Mouse (Mus musculus) adipocyte (in vitro differentiated cells): ENCODE data around the gene Galns.

Experiments used
- DNase-seq: peaks from one replicate; pipeline ENCODE4 v3.0.0-alpha.2; 2016; ENCODE audit warnings: low spot score

Gene Galns

DNA sequence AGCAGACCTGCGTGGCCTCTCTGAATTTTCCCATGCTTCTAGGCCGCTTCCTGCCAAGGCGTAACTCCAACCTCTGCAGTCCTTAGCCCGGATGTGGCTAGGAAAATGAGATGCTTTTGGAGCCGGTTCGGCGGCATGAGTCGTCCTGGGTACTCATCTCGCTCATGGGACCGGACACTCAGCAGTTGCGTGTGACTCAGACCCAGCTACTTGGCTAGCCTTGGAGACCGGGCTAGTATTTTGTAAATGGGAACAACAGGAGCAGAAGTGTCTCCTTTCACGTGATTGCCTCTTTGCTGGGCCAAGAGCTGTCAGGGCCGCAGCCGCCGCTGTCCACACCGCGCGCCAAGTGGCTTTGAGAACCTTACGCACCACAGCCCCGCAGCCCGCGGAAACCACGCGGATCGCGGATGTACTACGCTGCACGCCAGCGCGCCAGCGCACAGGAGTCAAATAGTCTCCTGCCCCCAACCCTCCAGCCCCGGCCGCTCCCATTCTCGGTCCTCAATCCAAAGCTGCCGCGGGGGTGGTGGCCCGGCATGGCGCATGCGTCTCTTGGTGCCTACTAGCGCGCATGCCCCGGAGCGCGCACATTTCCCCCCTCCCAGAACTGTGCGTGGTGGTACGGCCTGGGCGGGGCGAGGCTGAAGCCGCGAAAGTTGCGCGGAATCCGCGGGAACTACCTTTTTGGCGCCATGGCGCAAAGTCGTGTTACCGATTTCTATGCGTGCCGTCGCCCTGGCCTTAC is 43.7 kb downstream of the Galns start, which contains the start of gene Cdt1:
Gene Cdt1 (plus strand): TSS at position 655 of the 748 bp plus-strand sequence.
- peak; percentile 95 for DNase-seq

DNA sequence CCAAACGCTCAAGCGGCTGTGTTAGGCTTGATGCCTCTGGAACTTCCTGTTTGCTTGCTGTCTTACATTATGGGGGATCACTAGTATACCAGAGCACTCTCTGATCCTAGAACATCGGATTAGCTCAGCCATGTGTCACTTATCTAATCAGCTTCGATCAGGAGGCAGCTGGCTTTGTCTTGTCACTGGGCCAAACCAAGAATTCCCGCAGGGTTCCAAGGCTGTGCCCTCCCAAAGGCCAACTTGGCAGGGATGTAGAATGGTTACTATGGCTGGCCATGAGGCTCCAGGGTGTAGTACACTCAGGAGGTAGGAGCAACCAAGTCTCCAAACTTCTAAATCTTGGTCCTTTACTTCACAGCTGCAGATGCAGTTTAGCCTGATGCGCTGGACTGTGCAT is 44.5 kb downstream of the Galns start:
- peak; percentile 56 for DNase-seq

GRCm38 (mm10) chr8:122564363-122565352 is 46.6 kb downstream of the Galns start:
- DNase-seq: no peak

- DNase-seq: peak; percentile 78
These were observed 50.1 kb downstream of the Galns start for GRCm38 (mm10) chr8:122561199-122561598.

- peak; percentile 56 for DNase-seq
These were observed 52.5 kb downstream of the Galns start for GRCm38 (mm10) chr8:122558671-122559349.

- no peak for DNase-seq
These were observed 53.8 kb downstream of the Galns start for GRCm38 (mm10) chr8:122557248-122558038.

GRCm38 (mm10) chr8:122556030-122557009 is 54.9 kb downstream of the Galns start:
- peak; percentile 99 for DNase-seq

- DNase-seq: peak; percentile 48
These were observed 56.5 kb downstream of the Galns start for GRCm38 (mm10) chr8:122554786-122555185.

DNA sequence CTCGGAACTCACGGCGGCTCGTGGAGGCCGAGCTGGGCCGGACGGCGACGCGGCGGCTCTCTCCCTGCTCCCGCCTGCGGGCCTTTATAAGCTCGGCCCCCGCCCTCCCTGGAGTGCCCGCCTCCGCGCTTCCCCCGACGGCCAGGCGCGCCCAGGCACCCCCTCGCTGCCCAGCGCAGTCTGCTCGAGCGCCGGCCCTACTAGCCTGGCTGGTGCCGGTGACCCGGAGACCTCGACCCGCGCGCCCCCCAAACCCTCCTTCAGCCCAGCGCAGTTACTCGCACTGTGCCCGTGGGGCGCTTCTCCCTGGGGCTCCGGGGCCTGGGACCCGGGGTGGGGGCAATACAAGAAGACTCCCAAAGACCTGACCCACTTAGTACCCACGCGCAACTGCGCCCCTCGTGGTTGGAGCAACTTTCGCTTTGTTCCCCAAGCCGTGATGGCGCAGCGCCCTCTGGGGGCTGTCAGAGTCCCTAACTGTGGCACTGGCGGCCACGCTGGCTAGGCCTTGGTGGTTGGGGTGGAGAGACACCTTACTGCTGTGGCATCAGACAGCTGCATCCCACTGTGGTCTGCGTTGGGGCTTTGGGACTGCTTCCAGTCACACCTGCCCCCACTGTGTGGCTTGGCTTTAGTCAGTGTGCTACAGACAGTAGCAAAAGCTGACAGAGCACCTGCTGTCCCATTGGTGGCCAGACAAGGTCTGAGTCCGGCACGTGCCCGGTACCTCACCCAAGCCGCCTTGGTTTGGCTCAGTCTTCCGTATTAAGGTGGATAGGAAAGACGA is 59.8 kb downstream of the Galns start, which contains the start of gene Piezo1:
Gene Piezo1 (minus strand): TSS at position 65 of the 787 bp plus-strand sequence.
- peak; percentile 96 for DNase-seq

- DNase-seq: no peak
These were observed 60.3 kb downstream of the Galns start for GRCm38 (mm10) chr8:122550995-122551264.

DNA sequence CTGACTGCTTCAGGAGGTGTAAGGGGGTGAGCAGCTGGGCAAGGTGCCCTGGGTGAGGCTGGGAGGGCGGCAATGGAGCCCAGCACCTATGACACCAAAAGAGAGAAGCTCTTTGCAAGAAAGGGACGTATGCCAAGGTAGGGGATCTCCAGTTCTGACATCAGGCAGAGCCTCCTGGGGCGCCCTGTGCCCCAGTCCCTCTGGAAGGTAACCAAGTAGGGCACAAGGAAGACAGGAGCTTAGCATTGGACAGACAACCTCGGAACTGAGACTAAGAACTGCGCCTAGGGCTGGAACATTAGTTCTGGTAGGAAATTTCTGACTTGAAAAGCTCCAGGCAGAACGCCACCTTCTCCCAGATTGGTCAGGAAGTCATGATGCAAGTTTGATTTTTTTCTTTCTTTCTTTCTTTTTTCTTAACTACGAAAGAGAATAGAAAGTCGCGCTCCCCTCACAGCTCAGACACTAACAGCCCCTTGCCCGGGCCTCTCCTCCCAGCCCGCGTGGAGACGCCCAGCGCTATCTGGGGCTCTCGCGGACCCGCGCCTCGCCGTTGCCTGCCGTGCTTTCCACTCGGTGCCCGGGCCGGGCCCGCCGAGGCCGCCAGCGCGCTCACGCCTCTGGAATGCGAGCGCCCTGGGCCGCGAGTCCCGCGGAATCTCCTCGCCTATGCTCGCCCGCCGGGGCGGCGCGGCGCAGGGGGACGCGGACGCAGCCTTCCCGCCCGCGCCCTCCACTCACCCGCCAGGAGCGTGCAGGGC is 60.8 kb downstream of the Galns start:
- peak; percentile 88 for DNase-seq

DNA sequence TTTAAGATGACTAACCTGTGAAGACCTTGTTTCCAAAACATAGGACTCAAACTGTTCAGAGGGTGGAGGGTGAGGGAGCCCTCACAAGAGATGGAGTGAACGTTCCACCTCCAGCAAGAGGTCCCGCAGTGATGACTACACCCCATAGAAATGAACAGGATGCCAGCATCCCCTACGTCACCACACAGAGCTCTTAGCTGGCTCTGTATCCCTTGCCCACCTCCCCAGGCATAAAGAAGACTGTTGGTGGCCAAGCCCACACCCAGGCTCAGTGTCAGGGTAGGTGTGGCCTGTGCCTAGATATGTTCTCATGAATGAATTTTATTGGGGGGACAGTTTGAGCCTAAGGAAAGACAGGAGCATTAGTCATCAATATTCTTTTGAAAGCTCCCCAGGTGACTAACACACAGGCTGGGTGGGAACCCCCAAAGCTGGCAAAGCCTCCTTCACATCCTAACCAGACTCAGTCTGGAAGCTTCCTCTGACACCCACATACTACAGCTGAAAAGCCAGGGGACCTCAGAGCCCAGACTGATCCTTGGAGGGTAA is 62.3 kb downstream of the Galns start:
- DNase-seq: no peak

DNA sequence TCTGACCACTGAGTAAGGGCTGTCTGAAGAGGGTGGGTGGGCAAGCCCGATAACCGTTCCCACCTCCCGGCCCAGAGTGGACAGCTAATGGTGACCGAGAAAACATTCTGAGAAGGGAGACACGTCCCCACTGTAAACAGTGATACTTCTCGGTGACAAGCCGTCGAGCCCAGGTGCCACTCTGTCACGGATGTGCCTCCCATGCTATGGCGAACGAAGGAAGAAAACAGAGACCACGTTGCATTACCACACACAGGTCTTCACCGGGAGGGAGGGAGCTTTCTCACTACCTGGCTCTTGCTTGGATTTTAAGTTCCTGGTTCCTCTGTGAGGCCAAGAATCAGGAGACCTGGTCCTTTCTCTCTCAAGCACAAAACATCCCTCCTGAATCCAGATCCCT is 62.9 kb downstream of the Galns start:
- DNase-seq: no peak

DNA sequence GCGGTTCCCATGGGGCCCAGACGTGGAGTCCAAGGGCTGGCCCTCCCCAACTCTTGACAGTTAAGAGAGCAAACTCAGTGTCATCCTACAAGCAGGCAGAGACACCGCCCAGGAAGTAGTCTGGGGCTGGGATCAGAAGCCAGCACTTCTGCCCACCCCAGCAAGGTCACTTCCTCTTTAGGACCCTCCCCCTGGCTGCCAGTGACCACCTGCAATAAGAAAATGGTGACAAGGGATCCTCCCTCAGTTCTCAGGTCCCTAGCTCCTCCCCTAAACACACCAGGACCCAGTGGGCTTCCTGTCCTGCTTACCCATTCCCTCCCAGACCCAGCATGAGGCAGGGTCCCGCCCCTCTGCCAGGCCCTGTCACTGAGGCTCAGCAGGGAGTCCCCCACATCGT is 63.4 kb downstream of the Galns start:
- DNase-seq: no peak

DNA sequence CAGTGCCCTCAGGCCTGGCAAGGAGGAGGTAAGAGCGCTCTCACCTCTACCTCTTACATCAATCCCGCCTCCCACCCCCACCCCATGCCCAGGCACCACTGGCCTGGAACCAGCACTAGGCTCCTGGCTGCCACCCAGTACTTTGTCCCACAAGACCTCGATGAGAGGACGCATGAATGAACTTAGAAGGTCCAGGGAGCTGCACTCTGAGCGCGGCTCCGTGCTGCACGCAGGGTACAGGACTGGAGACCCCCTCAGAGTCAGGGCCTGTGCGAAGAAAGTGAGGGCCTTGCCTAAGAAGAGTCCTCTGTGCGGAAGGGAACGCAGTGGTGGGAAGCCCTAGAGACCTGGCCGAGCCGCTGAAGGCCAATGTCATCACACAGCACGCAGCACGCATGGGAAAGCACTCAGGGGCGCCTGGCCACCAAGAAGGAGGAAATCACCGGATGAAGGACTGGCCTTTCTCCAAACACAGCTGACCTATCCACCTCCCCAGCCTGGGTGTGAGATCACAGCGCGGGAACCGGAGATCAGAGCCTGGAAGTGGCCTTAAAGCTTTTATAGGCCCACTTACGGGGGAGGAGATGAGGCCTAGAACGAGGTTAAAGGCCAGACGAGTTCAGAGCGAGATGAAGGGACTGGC is 64.3 kb downstream of the Galns start:
- DNase-seq: no peak

GRCm38 (mm10) chr8:122546066-122546755 is 65.1 kb downstream of the Galns start:
- no peak for DNase-seq

- DNase-seq: no peak
These were observed 67.1 kb downstream of the Galns start for GRCm38 (mm10) chr8:122544138-122544537.
